Comparison of ENCODE assay signal across 8 mouse cellular contexts in genomic region chr5:129501671-129502070, GRCm38 (mm10). TPM values are rescaled to one million over a fixed set of nuclear protein-coding genes. Genes with fewer than 3 reads are reported as not detected.
DNase-seq lines count a peak whose midpoint lies in the region; ATAC-seq and TF ChIP-seq lines count a peak whose summit lies in the region.

No protein-coding gene starts in this region.

- peak overlapping the region; percentile 94 for H3K27ac ChIP-seq in embryonic facial prominence, embryonic 10.5 days (replicated peaks)
- H3K27ac ChIP-seq in hindbrain, embryonic 15.5 days (replicated peaks) = peak overlapping the region; percentile 88; the same call in 1 of the 2 replicates
- peak overlapping the region; percentile 79 for H3K27ac ChIP-seq in liver, embryonic 16.5 days (ENCODE audit: low read length)
- no peak overlapping the region for H3K27ac ChIP-seq in small intestine, adult 2 months (ENCODE audit: insufficient read depth, low read depth, low read length)

- H3ac ChIP-seq in C2C12 (ENCODE audit: control insufficient read depth, insufficient read length, low read depth) = peak overlapping the region; percentile 95

- peak overlapping the region; percentile 98 for H3K4me2 ChIP-seq in hindbrain, embryonic 15.5 days
- H3K4me2 ChIP-seq in liver, embryonic 16.5 days (ENCODE audit: low read depth, low read length) = peak overlapping the region; percentile 94

- peaks cover 20% of the 10 kb centered on the region for H3K4me1 ChIP-seq in embryonic facial prominence, embryonic 10.5 days
- H3K4me1 ChIP-seq in hindbrain, embryonic 15.5 days (replicated peaks) = peaks cover 21% of the 10 kb centered on the region
- H3K4me1 ChIP-seq in liver, embryonic 16.5 days (ENCODE audit: control insufficient read depth, low read depth, low read length) = peaks cover 13% of the 10 kb centered on the region
- H3K4me1 ChIP-seq in small intestine, adult 2 months (ENCODE audit: control insufficient read depth, insufficient read depth, insufficient read length, low read length) = peaks cover 5% of the 10 kb centered on the region

- no peak for TF ChIP-seq POLR2A in small intestine, adult 2 months (IDR thresholded peaks at IDR 0.05; ENCODE audit: low read depth, low read length)

- peak overlapping the region; percentile 95 for H3K4me3 ChIP-seq in C2C12 (ENCODE audit: insufficient read depth, poor library complexity, severe bottlenecking)
- H3K4me3 ChIP-seq in embryonic facial prominence, embryonic 10.5 days = peak overlapping the region; percentile 100
- peak overlapping the region; percentile 69 for H3K4me3 ChIP-seq in hindbrain, embryonic 15.5 days
- H3K4me3 ChIP-seq in liver, embryonic 16.5 days (ENCODE audit: low read depth, low read length) = peak overlapping the region; percentile 85
- H3K4me3 ChIP-seq in small intestine, adult 2 months (ENCODE audit: low read depth, low read length) = peak overlapping the region; percentile 69

- no peak for TF ChIP-seq CTCF in C2C12 (IDR thresholded peaks at IDR 0.05; ENCODE audit: control insufficient read depth, insufficient read depth, insufficient read length)
- no peak for TF ChIP-seq CTCF in small intestine, adult 2 months (IDR thresholded peaks at IDR 0.05; ENCODE audit: extremely low read depth, insufficient read length, insufficient replicate concordance, low read depth, low read length)

- H3K79me3 ChIP-seq in C2C12 (ENCODE audit: low read depth) = peaks cover 27% of the 10 kb centered on the region

- peak; percentile 35 to 43 for DNase-seq in cerebellum, postnatal 10 days
- DNase-seq in cerebellum, adult 11-12 months = no peak
- no peak for DNase-seq in embryonic facial prominence, embryonic 10.5 days (ENCODE audit: low spot score)
- no peak for DNase-seq in yolk sac, embryonic 10.5 days (ENCODE audit: low spot score)

- H3K27me3 ChIP-seq in C2C12 (ENCODE audit: control insufficient read depth, insufficient read depth, insufficient read length) = peaks cover 6% of the 10 kb centered on the region
- H3K27me3 ChIP-seq in embryonic facial prominence, embryonic 10.5 days (replicated peaks; ENCODE audit: low read depth, poor library complexity, severe bottlenecking) = no peaks in the 10 kb centered on the region
- H3K27me3 ChIP-seq in hindbrain, embryonic 15.5 days = no peaks in the 10 kb centered on the region
- peaks cover 1% of the 10 kb centered on the region; the same call in 1 of the 2 replicates for H3K27me3 ChIP-seq in liver, embryonic 16.5 days (ENCODE audit: control insufficient read depth, insufficient read depth, low read depth, low read length)
- no peaks in the 10 kb centered on the region for H3K27me3 ChIP-seq in small intestine, adult 2 months (ENCODE audit: control insufficient read depth, insufficient read depth, low read length)

- peaks cover 30% of the 10 kb centered on the region for H3K36me3 ChIP-seq in C2C12 (ENCODE audit: control insufficient read depth, insufficient read depth)
- H3K36me3 ChIP-seq in embryonic facial prominence, embryonic 10.5 days (replicated peaks) = peaks cover 36% of the 10 kb centered on the region
- peaks cover 25% of the 10 kb centered on the region for H3K36me3 ChIP-seq in hindbrain, embryonic 15.5 days
- peaks cover 24% of the 10 kb centered on the region for H3K36me3 ChIP-seq in liver, embryonic 16.5 days (ENCODE audit: control insufficient read depth, insufficient read depth)
- H3K36me3 ChIP-seq in small intestine, adult 2 months (ENCODE audit: control insufficient read depth, insufficient read depth, low read length) = peaks cover 22% of the 10 kb centered on the region

- no peaks in the 10 kb centered on the region for H3K9me3 ChIP-seq in embryonic facial prominence, embryonic 10.5 days
- H3K9me3 ChIP-seq in hindbrain, embryonic 15.5 days = no peaks in the 10 kb centered on the region
- H3K9me3 ChIP-seq in liver, embryonic 16.5 days (replicated peaks; ENCODE audit: control insufficient read depth, low read length) = no peaks in the 10 kb centered on the region

- WGBS in embryonic facial prominence, embryonic 10.5 days = under 1% methylated on average over 44 of the region's 44 CpGs
- under 1% methylated on average over 44 of the region's 44 CpGs for WGBS in hindbrain, embryonic 15.5 days
- WGBS in liver, embryonic 16.5 days (ENCODE audit: insufficient replicate concordance) = under 1% methylated on average over 44 of the region's 44 CpGs
- WGBS in small intestine, adult 2 months = under 1% methylated on average over 44 of the region's 44 CpGs

- H3K79me2 ChIP-seq in C2C12 (ENCODE audit: control insufficient read depth, insufficient read depth) = peaks cover 45% of the 10 kb centered on the region

- ATAC-seq in hindbrain, embryonic 15.5 days (ENCODE audit: low FRiP score, low read depth) = no peak
- ATAC-seq in liver, embryonic 16.5 days (ENCODE audit: low read depth) = peak; percentile 62

- peak overlapping the region; percentile 79 for H3K9ac ChIP-seq in hindbrain, embryonic 15.5 days
- H3K9ac ChIP-seq in liver, embryonic 16.5 days (ENCODE audit: low read depth, low read length) = peak overlapping the region; percentile 93

TF ChIP-seq in C2C12, 6 proteins besides CTCF, POLR2A, EP300 and RAD21:
- TF ChIP-seq MYOD1 (IDR thresholded peaks at IDR 0.05; ENCODE audit: control insufficient read depth, insufficient read length, low read depth) = no peak
- TF ChIP-seq MYOG (IDR thresholded peaks at IDR 0.05; ENCODE audit: control insufficient read depth, extremely low read depth, insufficient read length) = no peak
- no peak for TF ChIP-seq FOSL1 (IDR thresholded peaks at IDR 0.05; ENCODE audit: insufficient read depth, low read length, poor library complexity, severe bottlenecking)
- no peak for TF ChIP-seq USF1 (IDR thresholded peaks at IDR 0.05; ENCODE audit: low read depth)
- TF ChIP-seq CEBPB (IDR thresholded peaks at IDR 0.05; ENCODE audit: low read depth) = no peak
- no peak for TF ChIP-seq MAX (IDR thresholded peaks at IDR 0.05)

RNA-seq across cellular contexts. Expression of gene Sfswap, which starts 0.7 kb away (rescaled TPM):
- 29.1 TPM for polyA plus RNA-seq in C2C12 (2012; fragmentation: generic; extraction: Trizol)
- polyA plus RNA-seq in embryonic facial prominence, embryonic 10.5 days (2016; fragmentation: Nextera tagmentation; extraction: Ambion mirVana) = 43.0 and 43.7 TPM in 2 replicates
- polyA plus RNA-seq in hindbrain, embryonic 15.5 days (2015; fragmentation: Nextera tagmentation; extraction: Ambion mirVana) = 51.5 and 52.8 TPM in 2 replicates
- polyA plus RNA-seq in liver, embryonic 16.5 days (2015; fragmentation: Nextera tagmentation; extraction: Ambion mirVana) = 13.4 and 13.7 TPM in 2 replicates
- 36.2 and 75.9 TPM in 2 replicates for polyA plus RNA-seq in small intestine, adult 2 months (2012; rRNA removed)

Comparison
In these comparisons a context has a peak if more than half of its experiments do, and no peak if none do; other contexts are left out.
1. DNase-seq: peak in cerebellum, postnatal 10 days (2 of 2); none in cerebellum, adult 11-12 months (single experiment), embryonic facial prominence, embryonic 10.5 days (single experiment) and yolk sac, embryonic 10.5 days (single experiment).
2. Peak in every context shown above with its lines, with median percentiles within 50 percentile points of each other: H3K4me3 ChIP-seq.